Mouse (Mus musculus) retina, adult 2 months (tissue): ENCODE data around the gene AU040320.
A peak's percentile ranks its signal among the peaks of the same experiment; 100 is the strongest.

Source experiments
- DNase-seq: peaks from one replicate; pipeline ENCODE4 v3.0.0-alpha.2; 2012; ENCODE audit warnings: low read depth, low spot score

AU040320 gene

GRCm38 (mm10) chr4:126753268-126754230 is at the start of gene AU040320, which contains the start of gene Ncdn:
Gene AU040320 (plus strand): TSS chr4:126753544.
Gene Ncdn (minus strand): TSS chr4:126753438.
- DNase-seq = peak; percentile 89

DNA sequence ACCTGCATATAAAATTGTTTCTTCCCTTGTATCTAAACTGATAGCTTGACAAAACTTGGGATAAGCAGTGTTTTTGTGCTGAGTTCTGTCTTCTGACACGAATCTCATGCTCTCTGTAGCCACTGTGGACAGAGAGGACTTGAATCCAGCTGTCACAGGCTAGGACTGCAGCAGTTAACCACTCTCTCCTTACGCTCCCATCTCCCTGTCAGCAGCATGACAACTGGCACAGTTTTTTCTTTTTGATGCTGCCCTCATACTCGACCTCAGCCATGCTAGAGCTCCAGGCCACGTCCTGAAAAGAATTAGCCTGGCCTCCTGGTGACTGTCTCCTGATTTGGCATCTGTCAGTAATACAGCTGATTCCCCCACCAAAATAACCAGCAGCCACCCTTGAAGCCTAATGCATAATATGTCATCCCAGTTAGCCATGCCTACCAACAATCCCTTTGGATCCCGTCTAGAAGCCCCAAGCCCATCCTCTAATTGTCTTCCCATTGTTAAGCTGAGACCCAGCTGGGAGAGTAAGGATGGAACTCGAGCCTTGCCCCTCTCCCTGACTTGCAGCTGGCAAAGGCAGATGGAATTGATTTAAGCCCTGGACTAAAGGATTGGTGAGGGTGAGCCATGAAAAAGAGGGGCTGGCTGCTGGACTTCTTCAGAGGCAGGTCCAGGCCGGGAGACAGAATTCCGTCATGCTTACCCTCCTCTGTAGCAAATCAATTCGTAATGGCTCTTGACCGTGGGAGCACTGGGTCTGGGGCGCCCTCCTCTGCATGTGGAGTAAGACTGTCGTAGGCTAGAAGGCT is 46.5 kb upstream of the AU040320 start:
- DNase-seq = no peak

- DNase-seq = no peak
Observed at GRCm38 (mm10) chr4:126707439-126707826, 45.9 kb upstream of the AU040320 start.

- DNase-seq = no peak
Observed at GRCm38 (mm10) chr4:126732111-126732510, 21.2 kb upstream of the AU040320 start.

DNA sequence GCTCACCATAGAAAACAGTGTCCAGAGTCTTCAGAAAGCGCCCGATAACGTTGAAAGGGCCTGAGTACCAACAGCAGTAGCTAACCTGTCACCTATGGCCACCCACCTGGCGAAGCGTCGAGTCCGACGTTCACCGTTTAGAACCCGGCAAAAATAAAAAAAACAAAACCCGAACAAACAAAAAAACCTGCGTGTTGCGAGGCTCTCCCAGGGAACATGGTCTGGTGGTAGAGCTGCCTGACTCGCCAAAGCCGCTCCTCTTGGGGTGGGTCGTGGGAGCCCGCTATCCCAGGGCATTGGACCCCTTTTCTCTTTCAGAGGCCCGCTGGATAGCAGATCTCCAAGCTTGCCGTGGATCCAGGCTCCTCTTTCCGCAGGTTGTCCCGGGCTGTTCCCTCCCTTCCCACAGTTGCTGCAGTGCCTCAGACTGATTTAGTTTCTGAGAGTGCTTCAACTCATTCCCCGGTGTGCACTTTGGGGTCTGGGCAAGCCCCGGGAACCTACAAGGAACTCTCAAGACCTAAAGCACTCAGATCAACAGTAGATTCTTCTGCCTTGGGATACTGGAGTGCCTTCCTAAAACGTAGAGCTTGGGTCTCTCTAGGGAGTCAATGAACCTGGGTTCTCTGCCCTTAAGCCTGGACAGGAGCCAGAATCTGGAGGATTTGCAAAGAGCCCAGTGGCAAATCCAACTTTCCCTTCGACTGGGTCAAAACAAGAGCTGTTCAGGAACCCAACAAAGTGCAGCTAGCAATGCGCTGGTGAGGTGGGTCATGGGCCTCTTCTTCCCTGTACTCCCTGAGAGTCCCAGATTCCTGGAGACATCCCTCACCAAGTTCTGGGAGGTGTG is 20.6 kb upstream of the AU040320 start:
- no peak for DNase-seq

DNA sequence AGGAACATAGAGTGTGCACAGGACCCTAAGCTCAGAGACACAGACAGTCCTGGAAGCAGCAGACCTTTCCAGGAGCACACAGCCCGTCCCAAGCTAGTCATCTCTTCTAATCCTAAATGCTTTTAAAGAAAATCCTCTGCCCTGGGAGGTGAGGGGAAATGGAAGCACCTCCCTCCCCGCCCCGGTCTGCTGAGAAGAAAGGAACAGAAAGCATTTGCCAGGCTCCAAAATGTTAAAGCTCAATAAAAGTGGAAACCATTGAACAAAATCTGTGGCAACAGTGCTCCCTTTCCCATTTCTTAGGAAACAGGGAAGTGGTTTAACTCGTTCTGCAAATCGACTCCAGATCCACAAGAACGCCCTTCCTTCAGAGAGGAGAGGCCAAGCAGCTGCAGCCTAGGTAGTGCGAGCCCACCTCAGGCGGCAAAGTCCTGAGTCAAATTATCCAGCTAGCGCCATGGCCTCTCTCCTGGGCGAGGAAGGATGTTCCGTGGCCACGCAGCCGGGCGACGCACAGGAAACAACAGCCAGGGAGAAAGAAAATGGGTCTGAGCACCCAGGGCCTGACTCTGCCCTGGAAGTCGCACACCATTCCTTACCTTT is 19.2 kb upstream of the AU040320 start:
- DNase-seq = no peak

- no peak for DNase-seq
Observed at GRCm38 (mm10) chr4:126734700-126735381, 18.5 kb upstream of the AU040320 start.

- no peak for DNase-seq
Observed at GRCm38 (mm10) chr4:126735382-126736000, 17.9 kb upstream of the AU040320 start.

GRCm38 (mm10) chr4:126736001-126736414 is 17.3 kb upstream of the AU040320 start, which contains the start of gene Tfap2e:
Gene Tfap2e (minus strand): TSS chr4:126736240.
- DNase-seq = no peak

- no peak for DNase-seq
Observed at GRCm38 (mm10) chr4:126739966-126740676, 13.2 kb upstream of the AU040320 start.

- peak; percentile 45 for DNase-seq
Observed at GRCm38 (mm10) chr4:126741448-126741847, 11.9 kb upstream of the AU040320 start.

- no peak for DNase-seq
Observed at GRCm38 (mm10) chr4:126742976-126743375, 10.4 kb upstream of the AU040320 start.

DNA sequence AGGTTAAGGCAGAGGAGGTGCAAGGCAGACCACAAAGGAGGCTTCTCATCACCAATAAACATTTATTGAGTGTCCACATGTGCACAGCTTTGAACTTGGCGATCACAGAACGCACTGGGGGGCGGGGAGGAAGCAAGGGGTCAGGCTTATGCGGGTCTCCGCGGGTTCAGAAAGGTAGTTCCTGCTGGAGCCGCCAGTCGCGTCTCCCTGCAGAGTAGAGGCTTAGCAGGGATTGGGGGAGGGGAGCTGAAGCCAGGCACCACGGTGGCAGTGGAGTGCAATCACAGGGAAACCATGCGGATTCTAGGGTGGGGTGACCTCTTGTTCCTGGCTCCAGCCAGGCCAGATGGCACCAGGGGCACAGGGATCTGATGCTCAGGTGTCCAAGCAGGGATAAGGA is 9.6 kb upstream of the AU040320 start:
- no peak for DNase-seq

GRCm38 (mm10) chr4:126744831-126745230 is 8.5 kb upstream of the AU040320 start:
- no peak for DNase-seq

DNA sequence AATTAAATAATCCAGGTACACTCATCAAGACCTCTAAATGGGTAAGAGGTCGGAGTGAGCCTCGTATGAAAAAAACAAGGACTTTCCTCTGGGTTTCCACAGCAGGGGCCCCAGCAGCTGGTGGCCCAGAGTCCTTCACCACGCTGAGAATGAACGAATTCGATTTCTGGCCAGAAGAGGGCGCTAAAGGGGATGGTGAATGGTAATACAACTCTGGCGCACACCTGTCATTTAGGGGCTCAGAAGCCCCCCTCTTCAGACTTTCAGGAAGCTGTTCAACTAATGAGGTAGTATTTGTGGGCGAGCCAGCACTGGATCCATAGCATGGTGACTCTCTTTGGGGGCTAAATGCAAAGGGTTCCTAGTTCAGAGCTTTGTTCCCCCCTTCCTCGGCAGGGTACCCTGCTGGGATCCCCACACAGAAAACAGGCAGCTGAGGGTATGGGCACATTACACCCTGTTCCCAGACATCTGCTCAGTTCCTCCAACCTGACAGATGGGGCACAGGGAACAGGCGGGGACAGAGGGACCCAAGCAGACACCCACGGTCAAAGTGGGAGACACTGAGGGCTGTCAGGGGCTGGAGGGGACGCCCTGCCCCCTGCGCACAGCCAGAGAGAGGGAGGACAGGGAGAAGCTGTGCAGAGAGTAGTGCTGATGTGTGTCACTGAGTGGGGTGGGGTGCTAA is 7.7 kb upstream of the AU040320 start:
- DNase-seq = no peak

DNA sequence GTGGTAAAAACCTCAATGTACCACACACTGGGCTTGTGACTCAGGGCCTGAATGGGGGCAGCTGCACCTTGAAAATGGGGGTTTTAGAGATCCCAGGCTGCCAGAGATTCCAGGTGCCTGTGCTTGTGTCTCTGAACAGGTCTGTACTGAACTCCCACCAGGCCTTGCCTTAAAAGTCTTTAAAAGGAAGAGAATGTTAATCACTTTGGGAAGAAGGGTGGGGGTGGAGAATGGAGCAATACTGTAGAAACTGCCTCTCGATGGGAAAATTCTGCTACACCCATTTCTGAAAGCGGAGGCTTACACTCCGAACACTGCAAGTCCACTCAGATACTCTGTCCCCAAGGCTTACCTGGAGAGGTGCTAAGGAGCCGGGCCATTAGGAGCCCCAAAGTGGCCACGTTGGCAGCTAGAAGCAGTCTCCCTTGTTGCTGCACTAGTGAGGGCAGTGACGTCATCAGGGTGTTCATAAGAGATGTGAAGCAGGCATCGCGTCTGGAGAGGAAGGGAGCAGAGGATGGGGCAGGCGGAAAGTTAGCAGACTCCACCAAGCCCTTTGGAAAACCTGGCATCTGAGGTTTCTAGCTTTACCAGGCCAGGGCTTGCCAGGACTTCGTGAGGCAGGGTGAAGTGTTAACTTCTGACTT is 7.0 kb upstream of the AU040320 start:
- DNase-seq = no peak

DNA sequence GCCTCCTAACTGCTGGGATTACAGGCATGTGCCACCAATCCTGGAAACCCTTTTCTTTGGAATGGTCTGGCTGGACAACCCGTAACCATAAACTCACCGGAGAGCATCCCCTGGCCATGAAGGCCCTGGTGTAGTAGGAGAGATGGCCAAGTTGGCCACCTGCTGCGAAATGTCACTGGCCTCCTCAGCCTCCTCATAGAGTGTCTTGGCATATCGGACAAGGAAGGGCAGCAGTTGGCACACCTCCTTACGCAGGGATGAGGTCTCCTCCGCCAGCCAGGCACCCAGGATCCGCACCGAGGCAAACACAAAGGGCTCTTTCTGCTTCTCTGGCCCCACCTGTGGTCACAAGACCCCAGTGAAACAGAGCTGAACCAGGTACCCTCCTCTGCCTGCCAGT is 5.0 kb upstream of the AU040320 start:
- DNase-seq = no peak

GRCm38 (mm10) chr4:126749553-126749952 is 3.8 kb upstream of the AU040320 start:
- no peak for DNase-seq
